Mouse (Mus musculus) lung, postnatal 0 days (tissue): ENCODE data around the gene Gyg. TPM values are rescaled to one million over a fixed set of nuclear protein-coding genes. Genes with fewer than 3 reads are reported as not detected.

Experiments used
- ATAC-seq: fragments of 200-750 bp; cut with Nextera tagmentation; 2 replicates; pipeline ENCODE4 v1.8.0; 2017; ENCODE audit warnings: moderate library complexity
- DNase-seq: peaks from one replicate; pipeline ENCODE4 v3.0.0-alpha.2; 2016; ENCODE audit warnings: low spot score
- H3K27ac ChIP-seq: fragments of 300-500 bp; sonication (generic); 2 replicates; pipeline ENCODE4 v1.5.1; 2014; ENCODE audit warnings: antibody characterized with exemption, mild to moderate bottlenecking, low read length, mixed read lengths
- H3K27me3 ChIP-seq: fragments of 300-500 bp; sonication (generic); replicated peaks from 2 replicates; pipeline ENCODE4 v1.6.1; 2014; ENCODE audit warnings: low read length, mixed read lengths; ENCODE audit not compliant: insufficient read depth
- H3K36me3 ChIP-seq: fragments of 300-500 bp; sonication (generic); 2 replicates; pipeline ENCODE4 v1.6.1; 2014; ENCODE audit warnings: low read length, mixed read lengths; ENCODE audit not compliant: insufficient read depth
- H3K4me1 ChIP-seq: fragments of 300-500 bp; sonication (generic); 2 replicates; pipeline ENCODE4 v1.6.1; 2014; ENCODE audit warnings: antibody characterized with exemption, low read depth, low read length, mixed read lengths; ENCODE audit not compliant: insufficient read depth
- H3K4me2 ChIP-seq: fragments of 300-500 bp; sonication (generic); replicated peaks from 2 replicates; pipeline ENCODE4 v1.6.1; 2014; ENCODE audit warnings: low read depth, mild to moderate bottlenecking, low read length, moderate library complexity, mixed read lengths
- H3K4me3 ChIP-seq: fragments of 300-500 bp; sonication (generic); 2 replicates; pipeline ENCODE4 v1.5.1; 2014; ENCODE audit warnings: low read depth, low read length
- H3K9ac ChIP-seq: fragments of 300-500 bp; sonication (generic); replicated peaks from 2 replicates; pipeline ENCODE4 v1.6.1; 2014; ENCODE audit warnings: low read depth, mild to moderate bottlenecking
- H3K9me3 ChIP-seq: fragments of 300-500 bp; sonication (generic); 2 replicates; pipeline ENCODE4 v1.6.1; 2016; ENCODE audit warnings: low read length, mixed read lengths
- CTCF ChIP-seq: IDR thresholded peaks from 2 replicates; pipeline ENCODE4 v1.5.1; 2016; ENCODE audit warnings: antibody characterized with exemption, mild to moderate bottlenecking
- EP300 ChIP-seq: IDR thresholded peaks from 2 replicates; pipeline ENCODE4 v1.6.1; 2016; ENCODE audit warnings: antibody characterized with exemption, mild to moderate bottlenecking, control low read depth
- WGBS: fragments of 180-500 bp; shearing (Covaris S2); extraction: QIAGEN DNeasy Blood & Tissue Kit; methylation state at CpG from one replicate; pipeline ENCODE4 v1.1.7; 2014; 5-methylcytosine and 5-hydroxymethylcytosine counted together
- polyA plus RNA-seq: library from polyadenylated mRNA; unstranded; fragments of >200 nt; fragmentation: Nextera tagmentation; extraction: Ambion mirVana; gene quantifications from 2 replicates; pipeline ENCODE4 v1.2.1, GENCODE M21; 2015

Gyg gene
- polyA plus RNA-seq, 1 experiment from 2014 or later: 359 TPM

GRCm38 (mm10) chr3:20143726-20144125, 11.4 kb downstream of the Gyg start:
- ATAC-seq (no peak), DNase-seq (no peak)
- Histone ChIP-seq H3K4me1 (no peaks in the 10 kb centered on the region), H3K9me3 (no peaks in the 10 kb centered on the region), H3K27ac (no peak overlapping the region), H3K4me2 (no peak overlapping the region), H3K36me3 (peaks cover 13% of the 10 kb centered on the region), H3K9ac (no peak overlapping the region), H3K4me3 (no peak overlapping the region), H3K27me3 (no peaks in the 10 kb centered on the region)
- TF ChIP-seq EP300 (no peak), CTCF (no peak)
- 69% methylated on average over 3 of the region's 3 CpGs for WGBS

- 77% methylated on average over 3 of the region's 3 CpGs for WGBS
- DNase-seq (no peak), ATAC-seq (no peak)
- Histone ChIP-seq H3K36me3 (peaks cover 7% of the 10 kb centered on the region; the same call in 1 of the 2 replicates), H3K9me3 (no peaks in the 10 kb centered on the region), H3K4me3 (no peak overlapping the region), H3K27ac (no peak overlapping the region), H3K4me2 (no peak overlapping the region), H3K9ac (no peak overlapping the region), H3K4me1 (no peaks in the 10 kb centered on the region), H3K27me3 (no peaks in the 10 kb centered on the region)
- TF ChIP-seq EP300 (no peak), CTCF (no peak)
These were observed 12.5 kb downstream of the Gyg start for GRCm38 (mm10) chr3:20142576-20142975.

DNA sequence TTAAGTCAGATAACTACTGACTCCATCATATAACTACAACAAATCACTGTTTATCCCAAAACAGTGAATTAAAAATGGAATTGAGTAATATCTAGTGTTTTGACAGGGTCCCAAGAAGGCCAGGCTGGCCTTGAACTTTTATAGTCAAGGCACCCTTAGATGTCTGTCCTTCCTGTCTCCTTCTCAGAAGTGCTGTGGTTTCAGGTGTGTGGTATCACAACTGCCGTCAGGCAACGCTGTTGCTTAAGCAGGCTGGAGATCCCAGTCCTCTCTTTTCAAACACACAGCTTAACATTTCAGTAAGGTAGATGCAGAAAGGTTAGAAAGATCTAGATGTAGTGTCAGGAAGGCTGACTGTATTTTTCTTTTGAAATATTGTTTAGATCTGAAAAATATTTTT, 13.0 kb downstream of the Gyg start:
- DNase-seq (no peak), ATAC-seq (no peak)
- Histone ChIP-seq H3K4me1 (no peaks in the 10 kb centered on the region), H3K9me3 (no peaks in the 10 kb centered on the region), H3K4me2 (no peak overlapping the region), H3K9ac (no peak overlapping the region), H3K27me3 (no peaks in the 10 kb centered on the region), H3K36me3 (peaks cover 11% of the 10 kb centered on the region; the same call in 1 of the 2 replicates), H3K27ac (no peak overlapping the region), H3K4me3 (no peak overlapping the region)
- 78% methylated on average over 2 of the region's 2 CpGs for WGBS
- no peak for TF ChIP-seq CTCF

DNA sequence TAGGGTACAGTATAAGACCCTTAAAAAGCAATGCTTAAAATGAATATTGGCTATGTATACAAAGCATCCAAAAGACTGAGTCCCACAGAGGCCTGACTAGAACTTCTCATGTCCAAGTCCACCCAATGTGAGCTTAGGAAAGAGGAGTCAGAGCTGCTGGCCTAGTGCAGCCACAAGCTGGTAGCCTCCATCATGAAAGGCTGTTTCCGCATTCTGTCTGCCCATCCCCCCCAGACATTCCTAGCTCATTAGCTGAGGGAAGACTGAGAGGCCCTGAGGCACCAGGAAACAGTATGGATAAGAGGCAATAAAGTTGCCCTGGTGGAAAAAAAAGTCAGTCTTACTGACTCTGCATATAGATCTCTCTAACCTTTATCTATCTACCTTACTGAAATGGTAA, 13.4 kb downstream of the Gyg start:
- Histone ChIP-seq H3K4me2 (no peak overlapping the region), H3K9ac (no peak overlapping the region), H3K4me1 (no peaks in the 10 kb centered on the region), H3K4me3 (no peak overlapping the region), H3K9me3 (no peaks in the 10 kb centered on the region), H3K27ac (no peak overlapping the region), H3K27me3 (no peaks in the 10 kb centered on the region), H3K36me3 (peaks cover 14% of the 10 kb centered on the region; the same call in 1 of the 2 replicates)
- WGBS: 54% methylated on average over 1 of the region's 1 CpGs
- no peak for ATAC-seq
- no peak for TF ChIP-seq EP300
- no peak for TF ChIP-seq CTCF
- no peak for DNase-seq

DNA sequence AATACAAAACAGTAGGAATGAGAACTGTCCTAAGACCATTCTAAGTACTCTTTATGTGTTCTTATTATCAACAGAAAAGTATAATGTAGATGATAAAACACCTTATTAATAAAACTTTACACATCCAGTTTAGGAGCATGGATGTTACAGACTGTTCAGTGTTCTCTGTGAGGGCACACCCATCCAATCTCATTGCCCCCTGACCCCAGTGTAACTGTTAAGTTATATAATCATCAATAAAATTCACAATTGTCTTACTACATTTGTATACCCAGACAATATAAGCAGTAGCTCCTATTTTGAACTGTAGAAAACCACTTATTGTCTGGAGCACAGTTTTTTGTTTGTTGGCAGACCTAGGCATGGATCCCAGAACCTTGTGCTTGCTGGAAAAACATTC, 13.9 kb downstream of the Gyg start:
- no peak overlapping the region for H3K4me3 ChIP-seq
- no peak overlapping the region for H3K9ac ChIP-seq
- ATAC-seq (no peak), DNase-seq (no peak)
- H3K27ac ChIP-seq: no peak overlapping the region
- peaks cover 18% of the 10 kb centered on the region; the same call in 1 of the 2 replicates for H3K36me3 ChIP-seq
- no peak overlapping the region for H3K4me2 ChIP-seq
- no peaks in the 10 kb centered on the region for H3K4me1 ChIP-seq
- no peak for TF ChIP-seq EP300
- TF ChIP-seq CTCF: no peak
- no peaks in the 10 kb centered on the region for H3K9me3 ChIP-seq
- H3K27me3 ChIP-seq: no peaks in the 10 kb centered on the region

DNA sequence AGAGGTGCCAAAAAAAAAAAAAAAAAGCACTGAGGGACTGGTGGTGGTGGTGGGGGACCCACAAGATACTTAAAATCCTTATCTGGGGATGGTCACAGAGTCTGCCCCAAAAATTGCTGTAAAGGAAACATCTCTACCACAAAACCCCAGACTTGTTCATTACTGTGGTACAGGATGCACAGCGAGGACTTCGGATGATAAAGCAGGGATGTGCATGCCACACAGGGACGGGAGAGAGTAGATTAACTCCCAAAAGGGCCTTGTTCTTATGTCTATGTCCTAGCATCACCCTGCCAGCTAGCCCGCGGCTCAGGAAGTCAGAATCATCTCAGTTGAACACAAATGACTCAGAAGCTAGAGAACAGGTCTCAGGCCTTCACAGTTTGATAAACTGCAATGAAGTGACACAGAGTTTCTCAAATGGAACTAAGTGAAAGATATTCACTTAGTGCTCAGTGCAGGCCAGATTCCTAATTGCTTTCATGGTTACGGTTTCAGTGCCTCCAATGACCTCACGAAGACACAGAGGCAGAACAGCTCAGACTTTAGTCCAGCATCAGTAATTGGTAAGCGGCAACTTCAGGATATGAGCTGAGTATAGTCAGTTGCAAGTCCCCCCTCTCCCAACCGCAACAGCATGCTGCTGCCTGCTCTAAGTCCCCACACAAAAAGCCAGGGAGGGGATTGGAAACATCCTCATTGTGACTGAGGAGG, 18.1 kb downstream of the Gyg start:
- 89% methylated on average over 9 of the region's 9 CpGs for WGBS
- no peaks in the 10 kb centered on the region; the same call in 1 of the 2 replicates for H3K4me1 ChIP-seq
- H3K27me3 ChIP-seq: no peaks in the 10 kb centered on the region
- no peak overlapping the region for H3K9ac ChIP-seq
- no peak for TF ChIP-seq CTCF
- no peak for TF ChIP-seq EP300
- H3K27ac ChIP-seq: no peak overlapping the region
- DNase-seq (no peak), ATAC-seq (no peak)
- no peak overlapping the region for H3K4me3 ChIP-seq
- H3K9me3 ChIP-seq: no peaks in the 10 kb centered on the region
- H3K4me2 ChIP-seq: no peak overlapping the region
- peaks cover 18% of the 10 kb centered on the region; the same call in 1 of the 2 replicates for H3K36me3 ChIP-seq

GRCm38 (mm10) chr3:20134545-20134944, 20.6 kb downstream of the Gyg start:
- Histone ChIP-seq H3K4me3 (no peak overlapping the region), H3K4me1 (no peaks in the 10 kb centered on the region; the same call in 1 of the 2 replicates), H3K9ac (no peak overlapping the region), H3K9me3 (no peaks in the 10 kb centered on the region), H3K4me2 (no peak overlapping the region), H3K27ac (peak overlapping the region; percentile 44), H3K36me3 (peaks cover 15% of the 10 kb centered on the region; the same call in 1 of the 2 replicates), H3K27me3 (no peaks in the 10 kb centered on the region)
- 52% methylated on average over 3 of the region's 3 CpGs for WGBS
- ATAC-seq (peak; percentile 29), DNase-seq (peak; percentile 80)
- no peak for TF ChIP-seq CTCF
- TF ChIP-seq EP300: no peak
